Mouse (Mus musculus) megakaryocyte-erythroid progenitor cell, adult 5-6 weeks (primary cell): ENCODE data around the gene Pars2. TPM values are rescaled to one million over a fixed set of nuclear protein-coding genes. Genes with fewer than 3 reads are reported as not detected.

ENCODE experiments used
- ATAC-seq: replicated peaks from 2 replicates; pipeline ENCODE4 v1.8.0; 2016; ENCODE audit warnings: mild to moderate bottlenecking, inconsistent platforms; ENCODE audit not compliant: severe bottlenecking, poor library complexity, low FRiP score, low TSS enrichment
- total RNA-seq, 2 experiments: library from RNA; stranded (forward) in 1 of 2; stranded (reverse) in 1 of 2; fragments of 200-1000, 215-1000 nt in 1 of 2; fragments of >200 nt in 1 of 2; fragmentation: Nextera tagmentation in 1 of 2; gene quantifications; 2 replicates each; pipeline ENCODE4 v1.2.3; 2014 to 2017

The Pars2 gene
- total RNA-seq, 2 experiments from 2014 or later: 5.9 to 9.0 TPM

DNA sequence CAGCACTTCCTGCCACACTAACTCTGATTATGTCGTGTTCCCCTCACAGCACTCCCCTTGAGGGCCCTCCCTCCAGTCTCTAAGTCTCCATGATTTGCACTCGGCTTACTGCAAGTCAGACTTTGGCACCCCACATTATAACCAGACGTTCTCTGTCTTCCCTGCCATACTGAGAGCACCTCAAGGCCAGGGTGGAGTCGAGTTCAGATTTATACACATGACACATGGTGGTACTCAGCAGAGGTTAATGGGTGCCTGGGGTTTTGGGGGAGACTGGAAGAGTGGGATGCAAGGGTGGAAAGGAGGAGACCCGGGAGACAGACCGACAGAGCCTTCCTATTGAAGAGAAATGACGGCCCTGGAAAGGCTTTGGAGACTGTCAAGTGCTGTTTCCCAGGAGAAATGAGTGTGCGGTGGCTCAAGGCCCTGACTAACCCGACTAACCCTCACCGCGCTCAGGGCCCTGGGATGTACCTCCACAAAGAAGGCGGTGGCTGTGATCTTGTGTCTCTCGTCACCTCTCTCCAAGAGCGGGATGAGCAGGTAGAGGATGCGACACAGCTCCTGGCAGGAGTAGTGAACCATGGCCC is 43.1 kb downstream of the Pars2 start:
- no peak for ATAC-seq

DNA sequence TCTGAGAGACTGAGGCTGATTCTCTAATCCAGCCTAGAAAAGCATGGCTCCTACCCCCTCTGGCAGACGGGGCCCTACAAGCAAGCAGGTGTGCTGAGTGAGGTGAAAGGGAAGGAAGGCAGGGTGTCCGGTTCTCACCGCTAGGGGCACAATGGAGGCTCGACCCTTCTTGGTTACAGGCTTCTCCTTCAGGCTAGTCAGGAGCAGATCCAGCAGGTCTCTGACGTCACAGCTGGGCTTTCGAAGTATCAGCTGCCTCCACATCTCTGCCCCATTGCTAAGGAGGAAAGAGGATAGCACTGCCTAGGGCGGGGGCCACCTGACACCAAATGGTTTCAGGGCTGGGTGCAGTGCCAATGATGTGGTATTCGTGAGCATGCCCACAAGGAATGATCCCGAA is 49.1 kb downstream of the Pars2 start:
- peak; percentile 84 for ATAC-seq

GRCm38 (mm10) chr4:106700798-106701197 is 49.9 kb downstream of the Pars2 start:
- no peak for ATAC-seq

GRCm38 (mm10) chr4:106703956-106704355 is 53.1 kb downstream of the Pars2 start:
- ATAC-seq: no peak

GRCm38 (mm10) chr4:106704416-106704815 is 53.5 kb downstream of the Pars2 start:
- no peak for ATAC-seq

Other genes starting within 250 kb of the Pars2 start
- gene Pcsk9, start 186.7 kb upstream of the Pars2 start, total RNA-seq (2014; fragmentation: Nextera tagmentation): not detected in 2 replicates
- gene Pcsk9, start 186.7 kb upstream of the Pars2 start, total RNA-seq (2017): not detected in 2 replicates
- gene Bsnd, start 158.8 kb upstream of the Pars2 start, total RNA-seq (2014; fragmentation: Nextera tagmentation): not detected in 2 replicates
- gene Bsnd, start 158.8 kb upstream of the Pars2 start, total RNA-seq (2017): not detected in 2 replicates
- gene Dhcr24, start 90.0 kb upstream of the Pars2 start, total RNA-seq (2014; fragmentation: Nextera tagmentation): 27.7 and 27.8 TPM in 2 replicates
- gene Dhcr24, start 90.0 kb upstream of the Pars2 start, total RNA-seq (2017): 9.4 and 11.2 TPM in 2 replicates
- not detected in 2 replicates for gene Lexm, start 33.8 kb upstream of the Pars2 start, total RNA-seq (2014; fragmentation: Nextera tagmentation)
- gene Lexm, start 33.8 kb upstream of the Pars2 start, total RNA-seq (2017): not detected in 2 replicates
- not detected in 2 replicates for gene Ttc22, start 28.6 kb upstream of the Pars2 start, total RNA-seq (2014; fragmentation: Nextera tagmentation)
- gene Ttc22, start 28.6 kb upstream of the Pars2 start, total RNA-seq (2017): not detected in 2 replicates
- gene Ttc4, start 27.9 kb downstream of the Pars2 start, total RNA-seq (2014; fragmentation: Nextera tagmentation): 53.0 and 56.3 TPM in 2 replicates
- gene Ttc4, start 27.9 kb downstream of the Pars2 start, total RNA-seq (2017): 34.8 and 47.4 TPM in 2 replicates
- gene Mroh7, start 79.9 kb downstream of the Pars2 start, total RNA-seq (2014; fragmentation: Nextera tagmentation): not detected in 2 replicates
- gene Mroh7, start 79.9 kb downstream of the Pars2 start, total RNA-seq (2017): not detected in 2 replicates
- gene Fam151a, start 82.8 kb downstream of the Pars2 start, total RNA-seq (2014; fragmentation: Nextera tagmentation): not detected in 2 replicates
- not detected in 2 replicates for gene Fam151a, start 82.8 kb downstream of the Pars2 start, total RNA-seq (2017)
- gene Acot11, start 153.9 kb downstream of the Pars2 start, total RNA-seq (2014; fragmentation: Nextera tagmentation): 1.0 and 2.1 TPM in 2 replicates
- gene Acot11, start 153.9 kb downstream of the Pars2 start, total RNA-seq (2017): 0.99 and 1.0 TPM in 2 replicates